Comparison of ENCODE assay signal across 8 mouse cellular contexts in the genomic region with DNA sequence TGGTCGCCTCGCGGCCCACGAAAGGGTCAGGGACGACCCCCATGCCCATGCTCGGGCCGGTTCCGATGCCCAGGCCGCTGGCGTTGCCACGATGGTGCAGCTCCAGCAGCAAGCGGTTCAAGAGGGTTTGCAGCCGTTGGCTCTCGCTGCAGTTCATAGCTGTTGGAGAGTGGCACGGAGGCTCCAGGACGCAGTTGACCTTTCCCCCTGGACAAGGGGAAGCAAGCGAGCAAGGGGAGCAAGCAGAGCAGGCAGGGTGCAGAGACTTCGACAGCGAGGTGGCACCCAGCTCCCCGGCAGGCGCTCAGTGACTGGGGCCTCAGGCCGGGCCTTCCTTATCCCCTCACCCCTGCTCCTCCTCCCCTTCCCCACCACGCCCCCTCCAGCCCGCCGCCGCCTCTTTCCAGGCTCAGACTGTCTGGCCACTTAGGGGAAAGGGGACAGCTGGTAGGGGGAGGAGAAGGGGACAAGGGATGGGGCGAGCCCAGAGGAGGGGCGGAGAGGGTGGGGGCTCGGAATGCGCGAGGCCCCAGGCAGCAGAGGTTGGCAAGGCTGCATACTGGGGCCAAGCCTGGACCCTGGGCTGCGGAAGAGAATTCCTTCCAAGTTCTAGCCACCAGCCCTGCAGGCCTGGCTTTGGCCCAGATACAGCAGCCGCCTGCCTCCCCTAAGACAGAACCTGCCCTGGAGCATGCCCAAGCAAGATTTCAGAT. TPM values are rescaled to one million over a fixed set of nuclear protein-coding genes. Genes with fewer than 3 reads are reported as not detected.
DNase-seq lines count a peak whose midpoint lies in the region; ATAC-seq lines count a peak whose summit lies in the region.

A gene (minus strand): TSS at position 426 of the 713 bp plus-strand sequence.

- H3K36me3 ChIP-seq in heart, embryonic 16.5 days (ENCODE audit: control insufficient read depth, insufficient read depth): no peaks in the 10 kb centered on the region
- H3K36me3 ChIP-seq in liver, embryonic 15.5 days (replicated peaks): no peaks in the 10 kb centered on the region

- intact Hi-C loops in heart, postnatal 25 days (cut with DNase I): no loop called here

- H3K4me1 ChIP-seq in heart, embryonic 16.5 days (ENCODE audit: control insufficient read depth, insufficient read depth, low read length): no peaks in the 10 kb centered on the region
- H3K4me1 ChIP-seq in liver, embryonic 15.5 days (replicated peaks): no peaks in the 10 kb centered on the region

- DNase-seq in heart, postnatal 25 days (ENCODE audit: low spot score): no peak
- peak; percentile 45 to 55 for DNase-seq in cerebellum, postnatal 14 days
- DNase-seq in thymus, adult 18-20 months: no peak
- DNase-seq in thymus, postnatal 10 days (ENCODE audit: low spot score in 2 of 2): no peak
- DNase-seq in adrenal gland, adult 18-20 months (ENCODE audit: low spot score in 2 of 2): no peak

- H3K9me3 ChIP-seq in heart, embryonic 16.5 days (replicated peaks; ENCODE audit: control insufficient read depth, low read length): no peaks in the 10 kb centered on the region
- no peaks in the 10 kb centered on the region for H3K9me3 ChIP-seq in liver, embryonic 15.5 days (replicated peaks)

- no peak within 1 kb of the TSS for H3K27ac ChIP-seq in heart, embryonic 16.5 days (ENCODE audit: low read length)
- H3K27ac ChIP-seq in liver, embryonic 15.5 days (replicated peaks): no peak within 1 kb of the TSS

- peak; percentile 45; the same call in 1 of the 2 replicates for ATAC-seq in heart, embryonic 16.5 days (replicated peaks; ENCODE audit: extremely low read depth, insufficient read depth, low FRiP score)
- ATAC-seq in granulocyte monocyte progenitor cell, adult 5-6 weeks (replicated peaks; ENCODE audit: poor library complexity, severe bottlenecking): peak; percentile 22; the same call in 1 of the 2 replicates
- ATAC-seq in liver, embryonic 15.5 days (ENCODE audit: insufficient read depth): no peak

- peaks cover 7% of the 10 kb centered on the region; the same call in 1 of the 2 replicates for H3K27me3 ChIP-seq in heart, embryonic 16.5 days (ENCODE audit: control insufficient read depth, insufficient read depth, low read length)
- peaks cover 61% of the 10 kb centered on the region for H3K27me3 ChIP-seq in liver, embryonic 15.5 days

- H3K4me3 ChIP-seq in heart, embryonic 16.5 days (ENCODE audit: low read length): peak within 1 kb of the TSS; percentile 42
- H3K4me3 ChIP-seq in liver, embryonic 15.5 days (replicated peaks): no peak within 1 kb of the TSS

- H3K4me2 ChIP-seq in heart, embryonic 16.5 days (ENCODE audit: low read depth, low read length): peak within 1 kb of the TSS; percentile 68
- peak within 1 kb of the TSS; percentile 25 for H3K4me2 ChIP-seq in liver, embryonic 15.5 days

- 27% methylated on average over 27 of the region's 33 CpGs for WGBS in heart, embryonic 16.5 days
- 25% methylated on average over 32 of the region's 33 CpGs for WGBS in liver, embryonic 15.5 days (ENCODE audit: insufficient replicate concordance)

- peak within 1 kb of the TSS; percentile 34; the same call in 1 of the 2 replicates for H3K9ac ChIP-seq in heart, embryonic 16.5 days (ENCODE audit: low read length)
- H3K9ac ChIP-seq in liver, embryonic 15.5 days: no peak within 1 kb of the TSS

RNA-seq across cellular contexts. Expression of the gene that starts here (rescaled TPM):
- polyA plus RNA-seq in heart, embryonic 16.5 days (2015; fragmentation: Nextera tagmentation; extraction: Ambion mirVana): 12.5 TPM in 2 replicates
- total RNA-seq in heart, postnatal 25 days (2021): under 1 TPM; 0.16 to 0.50 TPM
- total RNA-seq in granulocyte monocyte progenitor cell, adult 5-6 weeks (2014; fragmentation: Nextera tagmentation): not detected in 2 replicates
- total RNA-seq in granulocyte monocyte progenitor cell, adult 5-6 weeks (2017): not detected in 2 replicates
- 1.0 and 1.3 TPM in 2 replicates for polyA plus RNA-seq in liver, embryonic 15.5 days (2015; fragmentation: Nextera tagmentation; extraction: Ambion mirVana)
- total RNA-seq in adrenal gland, adult 18-20 months (2021): under 1 TPM; 0.20 to 0.96 TPM

Comparison
In these comparisons a context has a peak if more than half of its experiments do, and no peak if none do; other contexts are left out.
1. Peak in ATAC-seq in granulocyte monocyte progenitor cell, adult 5-6 weeks; RNA of the gene not detected or under 1 TPM.
2. DNase-seq: peak in cerebellum, postnatal 14 days (2 of 2); none in heart, postnatal 25 days (single experiment), thymus, adult 18-20 months (0 of 2), thymus, postnatal 10 days (0 of 2) and adrenal gland, adult 18-20 months (0 of 2).